ENCODE assay signal across 1 mouse cellular context in the genomic region with DNA sequence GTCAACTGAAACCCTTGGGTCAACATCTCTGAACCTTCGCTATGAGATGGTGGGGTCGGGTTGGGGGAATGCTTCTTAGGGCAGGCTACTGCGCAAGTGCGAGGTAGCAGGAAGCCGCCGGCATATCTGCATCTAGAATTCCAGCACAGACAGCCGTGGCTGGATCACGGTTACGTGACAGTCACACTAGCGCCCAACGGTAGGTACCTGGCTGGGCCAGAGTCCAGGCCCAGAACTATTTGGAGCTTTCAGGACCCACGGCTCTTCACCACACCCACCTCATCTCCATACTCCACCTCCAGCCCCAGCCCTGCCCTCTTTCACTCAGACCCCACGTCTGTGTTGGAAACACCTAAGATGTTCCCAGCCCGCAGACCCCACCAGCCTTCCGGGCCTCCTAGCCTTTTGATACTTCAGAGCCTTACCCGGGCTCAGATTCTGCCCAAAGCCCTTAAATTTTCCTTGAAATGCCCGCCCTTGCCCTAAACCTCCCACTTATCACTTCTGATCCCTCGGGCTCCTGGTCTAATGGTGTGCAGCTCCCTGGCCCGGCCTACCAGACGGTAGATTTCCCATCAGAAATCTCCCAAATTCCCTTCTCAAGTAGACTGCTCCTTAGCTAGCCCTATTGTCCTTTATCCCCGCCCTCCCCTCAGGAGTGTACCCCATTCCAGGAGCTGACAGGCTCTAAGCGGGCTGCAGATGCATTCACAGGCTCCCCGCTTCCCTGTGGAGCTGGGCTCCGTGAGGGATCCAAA.
TF ChIP-seq lines count a peak whose summit lies in the region.

No protein-coding gene starts in this region.

TF ChIP-seq in MEL, 35 proteins besides CTCF, POLR2A, EP300 and RAD21:
- peak; percentile 43; the same call in 1 of the 2 replicates for TF ChIP-seq USF1 (IDR thresholded peaks at IDR 0.05; ENCODE audit: low read depth, low read length)
- no peak for TF ChIP-seq MYC (IDR thresholded peaks at IDR 0.05; ENCODE audit: low read depth, low read length)
